ENCODE assay signal across 31 mouse cellular contexts in genomic region chr7:95682521-95682920, GRCm38 (mm10).
DNase-seq lines count a peak whose midpoint lies in the region; ATAC-seq and TF ChIP-seq lines count a peak whose summit lies in the region.
"Had no signal": no experiment of that assay in that cellular context is flagged by ENCODE, and none has a peak within 500 bp of the region (broad histone marks: within the 10 kb centered on the region; RNA-seq: fewer than 3 reads in every experiment).

No protein-coding gene starts in this region.

- 30% methylated on average over 3 of the region's 3 CpGs for whole genome bisulfite sequencing in lung, embryonic 16.5 days
- 36% methylated on average over 3 of the region's 3 CpGs for WGBS in lung, postnatal 0 days
- WGBS in embryonic facial prominence, embryonic 14.5 days = 28% methylated on average over 3 of the region's 3 CpGs
- 70% methylated on average over 3 of the region's 3 CpGs for WGBS in forebrain, embryonic 14.5 days

- no peak for TF ChIP-seq EP300 in lung, postnatal 0 days (IDR thresholded peaks at IDR 0.05)

- no peaks in the 10 kb centered on the region for H3K4me1 ChIP-seq in lung, embryonic 16.5 days (replicated peaks; ENCODE audit: control insufficient read depth, insufficient read depth, low read length)
- no peaks in the 10 kb centered on the region for H3K4me1 ChIP-seq in lung, postnatal 0 days (ENCODE audit: insufficient read depth, low read depth, low read length)
- H3K4me1 ChIP-seq in embryonic facial prominence, embryonic 14.5 days (ENCODE audit: control insufficient read depth, insufficient read depth, low read length) = peaks cover 4% of the 10 kb centered on the region; the same call in 1 of the 2 replicates
- no peaks in the 10 kb centered on the region; the same call in 1 of the 2 replicates for H3K4me1 ChIP-seq in forebrain, embryonic 14.5 days (ENCODE audit: control insufficient read depth, insufficient read depth, low read length)
- H3K4me1 ChIP-seq: embryonic facial prominence, embryonic 12.5 days; heart, embryonic 12.5 days; heart, embryonic 15.5 days; hindbrain, embryonic 13.5 days had no signal

- peak; percentile 28 for DNase-seq in kidney, postnatal 10 days
- no peak for DNase-seq in kidney, adult 11 months
- no peak for DNase-seq in lung, postnatal 0 days (ENCODE audit: low spot score)
- peak; percentile 19 for DNase-seq in Muller cell, postnatal 12 days (ENCODE audit: inconsistent ontology term)
- peak; percentile 80 for DNase-seq in embryonic facial prominence, embryonic 14.5 days (ENCODE audit: low spot score)
- DNase-seq in gastrocnemius, postnatal 4 days (ENCODE audit: low spot score in 2 of 2) = no peak
- DNase-seq in forebrain, embryonic 14.5 days (ENCODE audit: low spot score) = no peak
- DNase-seq: adrenal gland, adult 8-10 months; adrenal gland, postnatal 25 days; B cell, adult 2 months; cerebellum, adult 11-12 months; cerebellum, adult 8-10 months; cerebellum, postnatal 14 days; forebrain, postnatal 0 days; gastrocnemius, adult 2 months; gastrocnemius, postnatal 14 days; heart, adult 18-20 months; heart, postnatal 10 days; heart, postnatal 36 days had no signal

- ATAC-seq in lung, embryonic 16.5 days (ENCODE audit: low read depth) = peak; percentile 47; the same call in 1 of the 2 replicates
- ATAC-seq in lung, postnatal 0 days = no peak
- peak; percentile 72; the same call in 1 of the 2 replicates for ATAC-seq in embryonic facial prominence, embryonic 14.5 days (ENCODE audit: low read depth)
- ATAC-seq in forebrain, embryonic 14.5 days = no peak
- ATAC-seq: activated CD4-positive, CD25-positive, alpha-beta regulatory T cell, adult 4 months; forebrain, embryonic 13.5 days; forebrain, postnatal 0 days; hindbrain, embryonic 16.5 days had no signal

- H3K36me3 ChIP-seq in lung, embryonic 16.5 days (ENCODE audit: control insufficient read depth, insufficient read depth, low read length) = no peaks in the 10 kb centered on the region
- no peaks in the 10 kb centered on the region for H3K36me3 ChIP-seq in lung, postnatal 0 days (ENCODE audit: insufficient read depth, low read length)
- no peaks in the 10 kb centered on the region for H3K36me3 ChIP-seq in embryonic facial prominence, embryonic 14.5 days (ENCODE audit: control insufficient read depth, insufficient read depth, low read length)
- no peaks in the 10 kb centered on the region for H3K36me3 ChIP-seq in forebrain, embryonic 14.5 days (ENCODE audit: control insufficient read depth, insufficient read depth, low read length)
- H3K36me3 ChIP-seq: embryonic facial prominence, embryonic 12.5 days; forebrain, embryonic 10.5 days; G1E; heart, embryonic 12.5 days; heart, embryonic 15.5 days; hindbrain, embryonic 10.5 days; hindbrain, embryonic 13.5 days had no signal

- no peak overlapping the region for H3K4me2 ChIP-seq in lung, embryonic 16.5 days (ENCODE audit: low read depth, low read length)
- H3K4me2 ChIP-seq in lung, postnatal 0 days (replicated peaks; ENCODE audit: low read depth, low read length) = no peak overlapping the region
- H3K4me2 ChIP-seq in embryonic facial prominence, embryonic 14.5 days (ENCODE audit: low read depth, low read length) = no peak overlapping the region
- no peak overlapping the region for H3K4me2 ChIP-seq in forebrain, embryonic 14.5 days (ENCODE audit: low read length)
- H3K4me2 ChIP-seq: embryonic facial prominence, embryonic 12.5 days; forebrain, embryonic 13.5 days; heart, embryonic 12.5 days; heart, embryonic 15.5 days; hindbrain, embryonic 13.5 days had no signal

- no peaks in the 10 kb centered on the region for H3K9me3 ChIP-seq in lung, embryonic 16.5 days (ENCODE audit: control insufficient read depth, low read length)
- H3K9me3 ChIP-seq in lung, postnatal 0 days (ENCODE audit: low read length) = no peaks in the 10 kb centered on the region
- no peaks in the 10 kb centered on the region for H3K9me3 ChIP-seq in embryonic facial prominence, embryonic 14.5 days (ENCODE audit: control insufficient read depth, low read length)
- no peaks in the 10 kb centered on the region for H3K9me3 ChIP-seq in forebrain, embryonic 14.5 days (replicated peaks; ENCODE audit: control insufficient read depth, low read length)
- H3K9me3 ChIP-seq: embryonic facial prominence, embryonic 12.5 days; forebrain, embryonic 10.5 days; forebrain, embryonic 13.5 days; heart, embryonic 12.5 days; heart, embryonic 15.5 days; hindbrain, embryonic 10.5 days; hindbrain, embryonic 13.5 days had no signal

- H3K27ac ChIP-seq in lung, embryonic 16.5 days (ENCODE audit: low read length) = no peak overlapping the region
- H3K27ac ChIP-seq in lung, postnatal 0 days (ENCODE audit: low read length) = no peak overlapping the region
- no peak overlapping the region; the same call in 1 of the 2 replicates for H3K27ac ChIP-seq in embryonic facial prominence, embryonic 14.5 days (replicated peaks; ENCODE audit: low read depth, low read length)
- no peak overlapping the region for H3K27ac ChIP-seq in forebrain, embryonic 14.5 days (ENCODE audit: low read depth, low read length)
- H3K27ac ChIP-seq: embryonic facial prominence, embryonic 12.5 days; forebrain, embryonic 10.5 days; forebrain, embryonic 13.5 days; gastrocnemius, adult 2 months; heart, embryonic 15.5 days; hindbrain, embryonic 10.5 days; hindbrain, embryonic 13.5 days had no signal

- no peaks in the 10 kb centered on the region for H3K27me3 ChIP-seq in lung, embryonic 16.5 days (ENCODE audit: control insufficient read depth, insufficient read depth, low read depth, low read length)
- H3K27me3 ChIP-seq in lung, postnatal 0 days (replicated peaks; ENCODE audit: insufficient read depth, low read length) = no peaks in the 10 kb centered on the region
- H3K27me3 ChIP-seq in embryonic facial prominence, embryonic 14.5 days (replicated peaks; ENCODE audit: control insufficient read depth, insufficient read depth, low read length) = no peaks in the 10 kb centered on the region
- peaks cover 10% of the 10 kb centered on the region; the same call in 1 of the 2 replicates for H3K27me3 ChIP-seq in forebrain, embryonic 14.5 days (replicated peaks; ENCODE audit: control insufficient read depth, insufficient read depth, low read length)
- H3K27me3 ChIP-seq: CH12.LX; embryonic facial prominence, embryonic 12.5 days; heart, embryonic 15.5 days had no signal

- no peak overlapping the region for H3K4me3 ChIP-seq in lung, embryonic 16.5 days (ENCODE audit: low read length)
- H3K4me3 ChIP-seq in lung, postnatal 0 days (ENCODE audit: low read depth, low read length) = no peak overlapping the region
- H3K4me3 ChIP-seq in embryonic facial prominence, embryonic 14.5 days (ENCODE audit: low read depth, low read length) = no peak overlapping the region
- no peak overlapping the region for H3K4me3 ChIP-seq in forebrain, embryonic 14.5 days (ENCODE audit: low read depth, low read length)
- H3K4me3 ChIP-seq: embryonic facial prominence, embryonic 12.5 days; forebrain, embryonic 10.5 days; forebrain, embryonic 13.5 days; gastrocnemius, adult 2 months; heart, embryonic 12.5 days; heart, embryonic 15.5 days; hindbrain, embryonic 10.5 days; hindbrain, embryonic 13.5 days had no signal

- TF ChIP-seq CTCF in lung, postnatal 0 days (IDR thresholded peaks at IDR 0.05) = no peak

- H3K9ac ChIP-seq in lung, embryonic 16.5 days (ENCODE audit: low read length) = no peak overlapping the region
- no peak overlapping the region for H3K9ac ChIP-seq in lung, postnatal 0 days (replicated peaks; ENCODE audit: low read depth)
- no peak overlapping the region for H3K9ac ChIP-seq in embryonic facial prominence, embryonic 14.5 days (ENCODE audit: low read depth, low read length)
- H3K9ac ChIP-seq in forebrain, embryonic 14.5 days (ENCODE audit: low read length) = no peak overlapping the region
- H3K9ac ChIP-seq: embryonic facial prominence, embryonic 12.5 days; forebrain, embryonic 13.5 days; forebrain, postnatal 0 days; heart, embryonic 12.5 days; heart, embryonic 15.5 days; hindbrain, embryonic 13.5 days had no signal

Comparison
In these comparisons a context has a peak if more than half of its experiments do, and no peak if none do; other contexts are left out.
1. DNase-seq: peak in kidney, postnatal 10 days (single experiment), Muller cell, postnatal 12 days (single experiment) and embryonic facial prominence, embryonic 14.5 days (single experiment); none in kidney, adult 11 months (single experiment), lung, postnatal 0 days (single experiment), gastrocnemius, postnatal 4 days (0 of 2) and forebrain, embryonic 14.5 days (single experiment).
2. ATAC-seq: peak in lung, embryonic 16.5 days (single experiment) and embryonic facial prominence, embryonic 14.5 days (single experiment); none in lung, postnatal 0 days (single experiment) and forebrain, embryonic 14.5 days (single experiment).